Mouse (Mus musculus): ENCODE results near the gene Ttll6. TPM values are rescaled to one million over a fixed set of nuclear protein-coding genes. Genes with fewer than 3 reads are reported as not detected.
"Not testable (repeated sequence)": the region's sequence is repeated elsewhere in the genome, so short reads cannot be mapped to it uniquely, and the experiment has no call there.

Ttll6 gene
- polyA plus RNA-seq, 1 experiment = 4.6 TPM

DNA sequence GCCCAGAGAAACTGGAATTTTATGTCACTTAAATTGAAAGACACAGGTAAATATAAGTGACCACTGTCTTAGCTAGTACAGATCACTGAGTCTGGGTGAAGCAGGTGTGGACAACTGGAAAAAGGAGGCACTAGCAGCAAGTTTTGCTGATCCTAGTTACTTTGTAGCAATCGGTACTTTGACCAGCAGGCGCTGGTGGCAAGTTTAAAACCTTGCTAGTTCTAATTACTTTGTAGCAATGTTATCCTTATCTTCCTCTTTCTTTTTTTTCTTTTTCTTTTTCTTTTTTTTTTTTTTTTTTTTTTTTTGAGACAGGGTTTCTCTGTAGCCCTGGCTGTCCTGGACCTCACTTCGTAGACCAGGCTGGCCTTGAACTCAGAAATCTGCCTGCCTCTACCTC, 17.5 kb upstream of the Ttll6 start:
- Histone ChIP-seq H3K4me1 (ENCODE audit: control insufficient read depth, insufficient read depth, low read length) (no peaks in the 10 kb centered on the region), H3K4me3 (replicated peaks; ENCODE audit: extremely low read depth, low read depth, low read length) (no peak overlapping the region)
- DNase-seq = no peak
- WGBS = 89% methylated on average over 3 of the region's 3 CpGs
- TF ChIP-seq CTCF (IDR thresholded peaks at IDR 0.05; ENCODE audit: insufficient read depth, low read length) (no peak), POLR2A (IDR thresholded peaks at IDR 0.05; ENCODE audit: borderline replicate concordance, extremely low read depth, low read depth, low read length) (no peak)

GRCm38 (mm10) chr11:96116925-96117324, 16.7 kb upstream of the Ttll6 start:
- H3K4me1 ChIP-seq (ENCODE audit: control insufficient read depth, insufficient read depth, low read length); DNase-seq; H3K4me3 ChIP-seq (replicated peaks; ENCODE audit: extremely low read depth, low read depth, low read length): not testable (repeated sequence)
- 74% methylated on average over 3 of the region's 3 CpGs for WGBS

- 59% methylated on average over 3 of the region's 3 CpGs for WGBS
- no peaks in the 10 kb centered on the region for H3K4me1 ChIP-seq (ENCODE audit: control insufficient read depth, insufficient read depth, low read length)
- TF ChIP-seq POLR2A (IDR thresholded peaks at IDR 0.05; ENCODE audit: borderline replicate concordance, extremely low read depth, low read depth, low read length) = no peak
- no peak for TF ChIP-seq CTCF (IDR thresholded peaks at IDR 0.05; ENCODE audit: insufficient read depth, low read length)
- no peak for DNase-seq
- H3K4me3 ChIP-seq (replicated peaks; ENCODE audit: extremely low read depth, low read depth, low read length) = no peak overlapping the region
Measured at GRCm38 (mm10) chr11:96119401-96119800, 14.2 kb upstream of the Ttll6 start.

DNA sequence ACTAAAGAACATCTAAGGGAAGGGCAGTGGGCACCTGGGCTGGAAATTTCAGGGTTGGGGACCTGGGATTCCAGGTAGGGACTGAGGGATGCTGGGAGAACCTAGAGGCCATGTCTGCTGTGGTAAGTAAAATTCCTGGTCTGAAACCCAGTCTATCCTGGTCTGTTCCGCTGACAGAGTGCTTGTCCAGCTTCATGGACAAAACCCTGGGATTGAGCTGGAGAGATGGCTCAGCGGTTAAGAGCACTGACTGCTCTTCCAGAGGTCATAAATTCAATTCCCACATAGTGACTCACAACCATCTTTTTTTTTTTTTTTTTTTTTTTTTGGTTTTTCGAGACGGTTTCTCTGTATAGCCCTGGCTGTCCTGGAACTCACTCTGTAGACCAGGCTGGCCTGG, 10.8 kb upstream of the Ttll6 start:
- H3K4me3 ChIP-seq (replicated peaks; ENCODE audit: extremely low read depth, low read depth, low read length); DNase-seq; H3K4me1 ChIP-seq (ENCODE audit: control insufficient read depth, insufficient read depth, low read length): not testable (repeated sequence)
- 81% methylated on average over 4 of the region's 4 CpGs for WGBS

DNA sequence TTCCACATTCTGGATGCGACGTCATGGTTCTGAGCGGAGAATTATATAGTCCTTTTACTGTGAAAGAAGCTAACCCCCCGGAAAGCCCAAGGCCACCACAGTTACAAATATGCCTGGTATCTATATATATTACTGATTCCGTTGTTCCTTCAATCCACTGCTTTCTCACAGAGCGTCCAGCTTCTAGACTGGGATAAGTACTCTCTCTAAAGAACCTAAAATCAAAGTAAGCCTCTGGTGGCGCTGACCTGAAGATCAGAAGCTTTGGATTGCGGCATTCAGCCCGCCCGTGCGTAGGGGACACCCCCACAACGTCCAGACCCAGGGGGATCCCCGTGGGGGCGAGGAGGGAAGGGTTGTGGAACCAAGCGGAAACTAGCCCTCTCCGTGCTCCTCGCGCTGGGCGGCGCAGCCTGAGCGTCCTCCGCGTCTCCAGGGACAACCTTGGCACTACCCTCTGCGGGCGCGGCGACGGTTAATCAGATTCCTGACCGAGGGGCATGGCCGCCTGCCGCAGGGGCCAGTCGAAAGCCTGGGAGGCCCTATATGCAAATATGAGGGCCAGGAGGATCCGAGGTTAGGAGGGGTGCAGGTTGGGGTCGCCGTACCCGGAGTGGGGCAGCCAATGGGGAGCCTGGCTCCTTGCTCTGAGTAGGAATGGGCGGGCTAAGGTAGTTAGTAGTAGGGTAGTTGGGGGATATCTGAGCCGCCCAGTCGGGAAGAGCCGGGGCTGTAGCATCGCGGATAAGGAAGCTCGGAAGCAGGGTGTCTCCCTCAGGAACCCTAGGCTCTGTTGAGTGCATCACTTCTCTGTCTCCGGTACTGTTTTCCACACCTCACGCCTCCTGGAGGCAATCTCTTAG, 9.3 kb upstream of the Ttll6 start:
- TF ChIP-seq POLR2A (IDR thresholded peaks at IDR 0.05; ENCODE audit: borderline replicate concordance, extremely low read depth, low read depth, low read length) (peak; percentile 42; the same call in 1 of the 2 replicates), CTCF (IDR thresholded peaks at IDR 0.05; ENCODE audit: insufficient read depth, low read length) (no peak)
- Histone ChIP-seq H3K4me3 (replicated peaks; ENCODE audit: extremely low read depth, low read depth, low read length) (no peak overlapping the region), H3K4me1 (ENCODE audit: control insufficient read depth, insufficient read depth, low read length) (no peaks in the 10 kb centered on the region)
- peak; percentile 24 for DNase-seq
- WGBS = 3% methylated on average over 45 of the region's 45 CpGs

DNA sequence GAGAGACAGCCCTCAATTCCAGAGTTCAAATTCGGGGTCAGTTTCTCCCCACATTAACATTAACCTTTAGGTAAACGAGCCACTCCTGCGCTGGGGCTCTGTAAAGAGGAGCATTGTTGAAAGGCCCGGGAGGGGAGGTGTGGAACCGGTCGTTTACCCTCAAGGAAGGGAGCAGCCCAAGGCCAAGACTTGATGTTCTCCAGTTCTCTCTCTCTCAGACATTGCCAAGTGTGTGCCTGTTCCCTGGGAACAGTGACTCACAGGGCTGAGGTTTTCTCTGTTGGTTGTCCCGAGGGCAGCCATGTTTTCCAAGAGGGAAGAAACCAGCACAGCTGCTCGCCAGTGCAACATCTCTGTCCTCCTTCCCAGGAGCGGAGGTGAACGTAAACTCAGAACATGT, 3.0 kb upstream of the Ttll6 start:
- 46% methylated on average over 10 of the region's 10 CpGs for WGBS
- no peak overlapping the region for H3K4me3 ChIP-seq (replicated peaks; ENCODE audit: extremely low read depth, low read depth, low read length)
- TF ChIP-seq CTCF (IDR thresholded peaks at IDR 0.05; ENCODE audit: insufficient read depth, low read length) = no peak
- TF ChIP-seq POLR2A (IDR thresholded peaks at IDR 0.05; ENCODE audit: borderline replicate concordance, extremely low read depth, low read depth, low read length) = no peak
- DNase-seq = no peak
- H3K4me1 ChIP-seq (ENCODE audit: control insufficient read depth, insufficient read depth, low read length) = no peaks in the 10 kb centered on the region

DNA sequence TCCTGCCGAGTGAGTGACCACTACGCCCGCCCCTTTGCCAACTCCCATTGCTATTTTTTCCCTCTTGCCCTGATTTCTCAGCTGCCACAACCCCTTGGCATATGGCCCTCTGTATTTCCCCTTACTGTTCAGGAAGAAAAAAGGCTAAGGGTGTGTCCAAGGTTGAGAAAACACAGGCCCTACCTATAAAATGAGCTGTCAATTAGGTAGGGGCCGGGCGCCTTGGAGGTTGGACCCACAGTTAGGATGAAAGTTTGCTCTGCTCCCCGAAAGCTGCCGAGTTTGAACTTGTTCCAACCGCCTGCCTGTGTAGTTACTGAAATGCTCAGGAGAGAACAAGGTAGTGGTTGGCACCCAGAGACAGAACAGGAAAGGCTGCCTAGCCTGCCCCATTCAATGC, 2.3 kb downstream of the Ttll6 start:
- DNase-seq = no peak
- 75% methylated on average over 8 of the region's 8 CpGs for WGBS
- Histone ChIP-seq H3K4me1 (ENCODE audit: control insufficient read depth, insufficient read depth, low read length) (no peaks in the 10 kb centered on the region; the same call in 1 of the 2 replicates), H3K4me3 (replicated peaks; ENCODE audit: extremely low read depth, low read depth, low read length) (no peak overlapping the region)
- no peak for TF ChIP-seq POLR2A (IDR thresholded peaks at IDR 0.05; ENCODE audit: borderline replicate concordance, extremely low read depth, low read depth, low read length)
- TF ChIP-seq CTCF (IDR thresholded peaks at IDR 0.05; ENCODE audit: insufficient read depth, low read length) = no peak

GRCm38 (mm10) chr11:96140726-96141175, 7.2 kb downstream of the Ttll6 start:
- no peak for DNase-seq
- WGBS = 12% methylated on average over 4 of the region's 4 CpGs
- TF ChIP-seq CTCF (IDR thresholded peaks at IDR 0.05; ENCODE audit: insufficient read depth, low read length) (no peak), POLR2A (IDR thresholded peaks at IDR 0.05; ENCODE audit: borderline replicate concordance, extremely low read depth, low read depth, low read length) (no peak)
- H3K4me3 ChIP-seq (replicated peaks; ENCODE audit: extremely low read depth, low read depth, low read length) = no peak overlapping the region
- no peaks in the 10 kb centered on the region; the same call in 1 of the 2 replicates for H3K4me1 ChIP-seq (ENCODE audit: control insufficient read depth, insufficient read depth, low read length)

- no peak for TF ChIP-seq POLR2A (IDR thresholded peaks at IDR 0.05; ENCODE audit: borderline replicate concordance, extremely low read depth, low read depth, low read length)
- TF ChIP-seq CTCF (IDR thresholded peaks at IDR 0.05; ENCODE audit: insufficient read depth, low read length) = no peak
- 58% methylated on average over 4 of the region's 4 CpGs for WGBS
- no peak for DNase-seq
- Histone ChIP-seq H3K4me3 (replicated peaks; ENCODE audit: extremely low read depth, low read depth, low read length) (no peak overlapping the region), H3K4me1 (ENCODE audit: control insufficient read depth, insufficient read depth, low read length) (no peaks in the 10 kb centered on the region; the same call in 1 of the 2 replicates)
Measured at GRCm38 (mm10) chr11:96143766-96144165, 10.2 kb downstream of the Ttll6 start.

DNA sequence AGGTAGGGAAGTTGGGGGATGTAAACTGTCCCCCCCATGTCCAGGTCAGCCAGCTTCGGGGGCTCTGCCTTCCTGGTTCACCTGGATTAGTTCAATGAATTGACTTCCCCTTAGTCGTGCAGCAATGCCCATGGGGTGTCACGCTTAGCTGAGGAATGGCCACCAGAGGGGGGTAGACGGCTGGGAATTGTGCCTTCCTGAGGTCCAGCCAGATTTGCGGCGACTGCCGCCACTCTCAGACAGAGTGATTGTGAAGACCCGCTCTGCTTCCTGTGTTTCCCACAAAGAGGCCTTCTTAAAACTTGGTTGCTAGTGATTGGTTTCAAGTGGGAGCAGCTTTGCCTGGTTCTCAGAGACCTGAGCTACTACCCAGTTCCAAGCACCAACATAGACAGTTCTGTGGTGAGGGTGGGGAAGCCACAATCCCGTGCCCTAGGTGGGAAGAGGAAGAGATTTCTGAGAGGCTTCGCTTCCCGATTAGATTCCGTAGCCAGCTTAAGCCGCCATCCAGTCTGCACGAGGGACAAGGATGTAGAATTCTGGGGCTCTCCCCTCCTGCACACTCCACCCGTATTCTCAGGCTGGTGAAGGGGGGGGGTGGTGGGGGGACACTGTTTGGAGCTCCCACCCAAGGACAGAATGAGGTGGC, 12.2 kb downstream of the Ttll6 start:
- Histone ChIP-seq H3K4me3 (replicated peaks; ENCODE audit: extremely low read depth, low read depth, low read length) (no peak overlapping the region), H3K4me1 (ENCODE audit: control insufficient read depth, insufficient read depth, low read length) (no peaks in the 10 kb centered on the region)
- TF ChIP-seq POLR2A (IDR thresholded peaks at IDR 0.05; ENCODE audit: borderline replicate concordance, extremely low read depth, low read depth, low read length) (no peak), CTCF (IDR thresholded peaks at IDR 0.05; ENCODE audit: insufficient read depth, low read length) (peak; percentile 78)
- DNase-seq = peak; percentile 41
- WGBS = 2% methylated on average over 15 of the region's 15 CpGs
